Mouse (Mus musculus): ENCODE measurements around the gene Zbtb7b. TPM values are rescaled to one million over a fixed set of nuclear protein-coding genes. Genes with fewer than 3 reads are reported as not detected.
A peak's percentile ranks its signal among the peaks of the same experiment; 100 is the strongest.

Gene Zbtb7b
- total and polyA plus RNA-seq, 2 experiments from 2014 or later: 0.75 to 4.9 TPM

- ATAC-seq (no peak), DNase-seq (no peak)
- Histone ChIP-seq H3K27me3 (ENCODE audit: insufficient read depth, low read length) (no peaks in the 10 kb centered on the region), H3K27ac (ENCODE audit: low read depth, low read length) (no peak overlapping the region), H3K36me3 (ENCODE audit: insufficient read depth) (peaks cover 9% of the 10 kb centered on the region), H3K9ac (no peak overlapping the region), H3K4me2 (ENCODE audit: low read depth) (no peak overlapping the region), H3K4me3 (ENCODE audit: low read depth, low read length) (no peak overlapping the region), H3K4me1 (ENCODE audit: insufficient read depth) (peaks cover 16% of the 10 kb centered on the region), H3K9me3 (ENCODE audit: low read length) (no peaks in the 10 kb centered on the region)
- 73% methylated on average over 13 of the region's 13 CpGs for WGBS
- TF ChIP-seq CTCF (IDR thresholded peaks at IDR 0.05; ENCODE audit: low read depth): no peak
Observed at GRCm38 (mm10) chr3:89331561-89331960, 63.0 kb downstream of the Zbtb7b start.

GRCm38 (mm10) chr3:89330948-89331347 lies 63.6 kb downstream of the Zbtb7b start:
- no peak overlapping the region for H3K4me2 ChIP-seq (ENCODE audit: low read depth)
- no peaks in the 10 kb centered on the region for H3K9me3 ChIP-seq (ENCODE audit: low read length)
- DNase-seq: no peak
- H3K36me3 ChIP-seq (ENCODE audit: insufficient read depth): peaks cover 9% of the 10 kb centered on the region
- peak; percentile 44 for ATAC-seq
- H3K27ac ChIP-seq (ENCODE audit: low read depth, low read length): no peak overlapping the region
- WGBS: 25% methylated on average over 10 of the region's 10 CpGs
- TF ChIP-seq CTCF (IDR thresholded peaks at IDR 0.05; ENCODE audit: low read depth): no peak
- no peaks in the 10 kb centered on the region for H3K27me3 ChIP-seq (ENCODE audit: insufficient read depth, low read length)
- peaks cover 10% of the 10 kb centered on the region for H3K4me1 ChIP-seq (ENCODE audit: insufficient read depth)
- H3K9ac ChIP-seq: no peak overlapping the region
- no peak overlapping the region for H3K4me3 ChIP-seq (ENCODE audit: low read depth, low read length)

- H3K4me2 ChIP-seq (ENCODE audit: low read depth): no peak overlapping the region
- H3K4me1 ChIP-seq (ENCODE audit: insufficient read depth): peaks cover 9% of the 10 kb centered on the region
- no peak overlapping the region for H3K9ac ChIP-seq
- no peak for DNase-seq
- 39% methylated on average over 3 of the region's 3 CpGs for WGBS
- no peak for ATAC-seq
- H3K27me3 ChIP-seq (ENCODE audit: insufficient read depth, low read length): no peaks in the 10 kb centered on the region
- H3K9me3 ChIP-seq (ENCODE audit: low read length): no peaks in the 10 kb centered on the region
- H3K4me3 ChIP-seq (ENCODE audit: low read depth, low read length): no peak overlapping the region
- H3K27ac ChIP-seq (ENCODE audit: low read depth, low read length): no peak overlapping the region
- peaks cover 9% of the 10 kb centered on the region for H3K36me3 ChIP-seq (ENCODE audit: insufficient read depth)
- TF ChIP-seq CTCF (IDR thresholded peaks at IDR 0.05; ENCODE audit: low read depth): no peak
Observed at GRCm38 (mm10) chr3:89330346-89330745, 64.2 kb downstream of the Zbtb7b start.

GRCm38 (mm10) chr3:89328623-89329022 lies 66.0 kb downstream of the Zbtb7b start:
- DNase-seq: no peak
- no peak for ATAC-seq
- no peak for TF ChIP-seq CTCF (IDR thresholded peaks at IDR 0.05; ENCODE audit: low read depth)

More at GRCm38 (mm10) chr3:89328623-89329022, 66.0 kb downstream of the Zbtb7b start:
- Histone ChIP-seq H3K36me3 (ENCODE audit: insufficient read depth) (peaks cover 3% of the 10 kb centered on the region; the same call in 1 of the 2 replicates), H3K4me1 (ENCODE audit: insufficient read depth) (peaks cover 9% of the 10 kb centered on the region), H3K27me3 (ENCODE audit: insufficient read depth, low read length) (no peaks in the 10 kb centered on the region), H3K4me3 (ENCODE audit: low read depth, low read length) (no peak overlapping the region), H3K9me3 (ENCODE audit: low read length) (no peaks in the 10 kb centered on the region), H3K9ac (no peak overlapping the region), H3K27ac (ENCODE audit: low read depth, low read length) (no peak overlapping the region), H3K4me2 (ENCODE audit: low read depth) (no peak overlapping the region)
- 25% methylated on average over 4 of the region's 4 CpGs for whole genome bisulfite sequencing

Other genes with a start within 250 kb of the Zbtb7b start
- gene Hcn3, start 234.6 kb downstream of the Zbtb7b start, total RNA-seq (2014; rRNA removed): 44.9 and 45.5 TPM in 2 replicates
- 22.7 and 30.3 TPM in 2 replicates for gene Hcn3, start 234.6 kb downstream of the Zbtb7b start, polyA plus RNA-seq (2015; fragmentation: Nextera tagmentation; extraction: Ambion mirVana)
- gene Clk2, start 230.0 kb downstream of the Zbtb7b start, total RNA-seq (2014; rRNA removed): 35.6 and 43.1 TPM in 2 replicates
- 11.2 and 12.8 TPM in 2 replicates for gene Clk2, start 230.0 kb downstream of the Zbtb7b start, polyA plus RNA-seq (2015; fragmentation: Nextera tagmentation; extraction: Ambion mirVana)
- 44.3 and 63.7 TPM in 2 replicates for gene Scamp3, start 217.3 kb downstream of the Zbtb7b start, total RNA-seq (2014; rRNA removed)
- 116 and 124 TPM in 2 replicates for gene Scamp3, start 217.3 kb downstream of the Zbtb7b start, polyA plus RNA-seq (2015; fragmentation: Nextera tagmentation; extraction: Ambion mirVana)
- gene Fam189b, start 211.6 kb downstream of the Zbtb7b start, total RNA-seq (2014; rRNA removed): 8.9 and 12.7 TPM in 2 replicates
- gene Fam189b, start 211.6 kb downstream of the Zbtb7b start, polyA plus RNA-seq (2015; fragmentation: Nextera tagmentation; extraction: Ambion mirVana): 23.8 and 31.8 TPM in 2 replicates
- 46.9 and 51.1 TPM in 2 replicates for gene Gba, start 191.8 kb downstream of the Zbtb7b start, total RNA-seq (2014; rRNA removed)
- gene Gba, start 191.8 kb downstream of the Zbtb7b start, polyA plus RNA-seq (2015; fragmentation: Nextera tagmentation; extraction: Ambion mirVana): 40.4 and 41.7 TPM in 2 replicates
- 53.6 and 74.1 TPM in 2 replicates for gene Thbs3, start 179.6 kb downstream of the Zbtb7b start, total RNA-seq (2014; rRNA removed)
- gene Thbs3, start 179.6 kb downstream of the Zbtb7b start, polyA plus RNA-seq (2015; fragmentation: Nextera tagmentation; extraction: Ambion mirVana): 31.1 and 42.8 TPM in 2 replicates
- gene Mtx1, start 167.7 kb downstream of the Zbtb7b start, total RNA-seq (2014; rRNA removed): 142 and 167 TPM in 2 replicates
- gene Mtx1, start 167.7 kb downstream of the Zbtb7b start, polyA plus RNA-seq (2015; fragmentation: Nextera tagmentation; extraction: Ambion mirVana): 199 and 212 TPM in 2 replicates
- gene Muc1, start 165.7 kb downstream of the Zbtb7b start, total RNA-seq (2014; rRNA removed): 1.3 and 1.6 TPM in 2 replicates
- 0.27 and 0.35 TPM in 2 replicates for gene Muc1, start 165.7 kb downstream of the Zbtb7b start, polyA plus RNA-seq (2015; fragmentation: Nextera tagmentation; extraction: Ambion mirVana)
- 67.0 and 68.1 TPM in 2 replicates for gene Krtcap2, start 148.8 kb downstream of the Zbtb7b start, total RNA-seq (2014; rRNA removed)
- 221 and 244 TPM in 2 replicates for gene Krtcap2, start 148.8 kb downstream of the Zbtb7b start, polyA plus RNA-seq (2015; fragmentation: Nextera tagmentation; extraction: Ambion mirVana)
- 83.0 and 98.3 TPM in 2 replicates for gene Trim46, start 148.5 kb downstream of the Zbtb7b start, total RNA-seq (2014; rRNA removed)
- gene Trim46, start 148.5 kb downstream of the Zbtb7b start, polyA plus RNA-seq (2015; fragmentation: Nextera tagmentation; extraction: Ambion mirVana): 56.0 and 63.5 TPM in 2 replicates
- gene Dpm3, start 135.4 kb downstream of the Zbtb7b start, total RNA-seq (2014; rRNA removed): 66.7 and 160 TPM in 2 replicates
- 74.9 and 96.8 TPM in 2 replicates for gene Dpm3, start 135.4 kb downstream of the Zbtb7b start, polyA plus RNA-seq (2015; fragmentation: Nextera tagmentation; extraction: Ambion mirVana)
- 22.1 and 26.7 TPM in 2 replicates for gene Slc50a1, start 124.2 kb downstream of the Zbtb7b start, total RNA-seq (2014; rRNA removed)
- 34.8 and 36.8 TPM in 2 replicates for gene Slc50a1, start 124.2 kb downstream of the Zbtb7b start, polyA plus RNA-seq (2015; fragmentation: Nextera tagmentation; extraction: Ambion mirVana)
- 5.5 and 8.4 TPM in 2 replicates for gene Efna1, start 113.6 kb downstream of the Zbtb7b start, total RNA-seq (2014; rRNA removed)
- 10.8 and 11.1 TPM in 2 replicates for gene Efna1, start 113.6 kb downstream of the Zbtb7b start, polyA plus RNA-seq (2015; fragmentation: Nextera tagmentation; extraction: Ambion mirVana)
- gene Efna3, start 71.8 kb downstream of the Zbtb7b start, total RNA-seq (2014; rRNA removed): 76.7 and 80.7 TPM in 2 replicates
- gene Efna3, start 71.8 kb downstream of the Zbtb7b start, polyA plus RNA-seq (2015; fragmentation: Nextera tagmentation; extraction: Ambion mirVana): 68.9 and 73.8 TPM in 2 replicates
- 8.4 and 11.1 TPM in 2 replicates for gene Efna4, start 56.7 kb downstream of the Zbtb7b start, total RNA-seq (2014; rRNA removed)
- 7.8 and 8.1 TPM in 2 replicates for gene Efna4, start 56.7 kb downstream of the Zbtb7b start, polyA plus RNA-seq (2015; fragmentation: Nextera tagmentation; extraction: Ambion mirVana)
- gene Adam15, start 44.8 kb downstream of the Zbtb7b start, total RNA-seq (2014; rRNA removed): 47.9 and 53.3 TPM in 2 replicates
- 50.1 and 56.4 TPM in 2 replicates for gene Adam15, start 44.8 kb downstream of the Zbtb7b start, polyA plus RNA-seq (2015; fragmentation: Nextera tagmentation; extraction: Ambion mirVana)
- 0.19 and 0.46 TPM in 2 replicates for gene Dcst2, start 32.8 kb downstream of the Zbtb7b start, total RNA-seq (2014; rRNA removed)
- gene Dcst2, start 32.8 kb downstream of the Zbtb7b start, polyA plus RNA-seq (2015; fragmentation: Nextera tagmentation; extraction: Ambion mirVana): 0.43 and 0.56 TPM in 2 replicates
- gene Dcst1, start 29.5 kb downstream of the Zbtb7b start, total RNA-seq (2014; rRNA removed): 0.15 TPM in 1 of 2 replicates, not detected in the other
- 0.89 and 1.3 TPM in 2 replicates for gene Dcst1, start 29.5 kb downstream of the Zbtb7b start, polyA plus RNA-seq (2015; fragmentation: Nextera tagmentation; extraction: Ambion mirVana)
- 4.2 TPM in 1 of 2 replicates, not detected in the other for gene Lenep, start 8.0 kb upstream of the Zbtb7b start, total RNA-seq (2014; rRNA removed)
- gene Lenep, start 8.0 kb upstream of the Zbtb7b start, polyA plus RNA-seq (2015; fragmentation: Nextera tagmentation; extraction: Ambion mirVana): 0.40 TPM in 1 of 2 replicates, not detected in the other
- 25.6 and 34.9 TPM in 2 replicates for gene Flad1, start 17.1 kb upstream of the Zbtb7b start, total RNA-seq (2014; rRNA removed)
- gene Flad1, start 17.1 kb upstream of the Zbtb7b start, polyA plus RNA-seq (2015; fragmentation: Nextera tagmentation; extraction: Ambion mirVana): 30.9 and 31.5 TPM in 2 replicates
- gene Cks1b, start 23.6 kb upstream of the Zbtb7b start, total RNA-seq (2014; rRNA removed): 24.5 and 27.3 TPM in 2 replicates
- gene Cks1b, start 23.6 kb upstream of the Zbtb7b start, polyA plus RNA-seq (2015; fragmentation: Nextera tagmentation; extraction: Ambion mirVana): 93.9 and 109 TPM in 2 replicates
- 15.8 and 19.8 TPM in 2 replicates for gene Shc1, start 23.7 kb upstream of the Zbtb7b start, total RNA-seq (2014; rRNA removed)
- gene Shc1, start 23.7 kb upstream of the Zbtb7b start, polyA plus RNA-seq (2015; fragmentation: Nextera tagmentation; extraction: Ambion mirVana): 11.3 and 11.8 TPM in 2 replicates
- gene Pygo2, start 35.4 kb upstream of the Zbtb7b start, total RNA-seq (2014; rRNA removed): 62.5 and 72.1 TPM in 2 replicates
- gene Pygo2, start 35.4 kb upstream of the Zbtb7b start, polyA plus RNA-seq (2015; fragmentation: Nextera tagmentation; extraction: Ambion mirVana): 42.5 and 43.5 TPM in 2 replicates
- gene Pbxip1, start 41.9 kb upstream of the Zbtb7b start, total RNA-seq (2014; rRNA removed): 16.9 and 21.6 TPM in 2 replicates
- 16.9 and 27.8 TPM in 2 replicates for gene Pbxip1, start 41.9 kb upstream of the Zbtb7b start, polyA plus RNA-seq (2015; fragmentation: Nextera tagmentation; extraction: Ambion mirVana)
- gene Pmvk, start 59.8 kb upstream of the Zbtb7b start, total RNA-seq (2014; rRNA removed): 80.1 and 108 TPM in 2 replicates
- 84.3 and 96.8 TPM in 2 replicates for gene Pmvk, start 59.8 kb upstream of the Zbtb7b start, polyA plus RNA-seq (2015; fragmentation: Nextera tagmentation; extraction: Ambion mirVana)
- 11.5 and 13.6 TPM in 2 replicates for gene Kcnn3, start 125.4 kb upstream of the Zbtb7b start, total RNA-seq (2014; rRNA removed)
- gene Kcnn3, start 125.4 kb upstream of the Zbtb7b start, polyA plus RNA-seq (2015; fragmentation: Nextera tagmentation; extraction: Ambion mirVana): 3.0 and 5.1 TPM in 2 replicates